Mouse (Mus musculus): Measurements from ENCODE around the gene Cacna1b. TPM values are rescaled to one million over a fixed set of nuclear protein-coding genes. Genes with fewer than 3 reads are reported as not detected.

The Cacna1b gene
- polyA plus RNA-seq, 1 experiment = 0.06 TPM

DNA sequence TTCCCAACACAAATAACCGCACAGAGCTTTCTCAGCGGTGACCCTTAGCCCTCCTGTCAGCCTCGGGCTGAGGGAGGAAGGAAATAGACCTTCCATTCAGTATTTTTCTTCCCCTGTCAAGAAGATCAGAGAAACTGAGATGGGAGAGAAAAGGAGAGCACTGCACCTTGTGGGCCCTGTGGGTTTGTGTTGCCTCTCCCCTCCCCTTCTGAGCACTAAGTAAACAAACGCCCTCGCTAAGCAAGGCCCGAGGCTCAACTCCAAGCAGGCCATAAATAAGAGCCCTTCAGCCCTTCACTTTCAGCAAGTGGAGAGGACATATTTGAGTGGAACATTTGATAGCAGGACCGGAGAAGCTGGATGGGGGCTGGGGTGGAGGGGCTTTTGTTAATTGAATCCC lies 209.0 kb downstream of the Cacna1b start:
- Histone ChIP-seq H3K79me2 (ENCODE audit: control insufficient read depth, insufficient read depth) (no peaks in the 10 kb centered on the region), H3ac (ENCODE audit: control insufficient read depth, insufficient read length) (no peak overlapping the region), H3K36me3 (ENCODE audit: control insufficient read depth, insufficient read depth) (no peaks in the 10 kb centered on the region), H3K4me2 (ENCODE audit: low read depth) (no peak overlapping the region), H3K27me3 (ENCODE audit: control insufficient read depth, insufficient read depth, insufficient read length) (no peaks in the 10 kb centered on the region), H3K4me3 (no peak overlapping the region)
- TF ChIP-seq CEBPB (IDR thresholded peaks at IDR 0.05; ENCODE audit: insufficient read depth, poor library complexity, severe bottlenecking) (no peak), POLR2AphosphoS2 (IDR thresholded peaks at IDR 0.05; ENCODE audit: insufficient read length, low read depth) (no peak), REST (IDR thresholded peaks at IDR 0.05; ENCODE audit: insufficient read depth, insufficient read length) (no peak), SRF (IDR thresholded peaks at IDR 0.05; ENCODE audit: control insufficient read depth, insufficient read length, low read depth) (no peak), E2F4 (IDR thresholded peaks at IDR 0.05; ENCODE audit: insufficient read depth) (no peak)

Other genes starting within 250 kb of the Cacna1b start
- gene Ehmt1, start 156.5 kb upstream of the Cacna1b start, polyA plus RNA-seq (2012; fragmentation: generic; extraction: Trizol) = 14.8 TPM
- 4.8 TPM for gene Arrdc1, start 172.1 kb upstream of the Cacna1b start, polyA plus RNA-seq (2012; fragmentation: generic; extraction: Trizol)
- gene Zmynd19, start 186.6 kb upstream of the Cacna1b start, polyA plus RNA-seq (2012; fragmentation: generic; extraction: Trizol) = 21.7 TPM
- 11.7 TPM for gene Dph7, start 199.2 kb upstream of the Cacna1b start, polyA plus RNA-seq (2012; fragmentation: generic; extraction: Trizol)
- 79.7 TPM for gene Mrpl41, start 211.9 kb upstream of the Cacna1b start, polyA plus RNA-seq (2012; fragmentation: generic; extraction: Trizol)
- gene Pnpla7, start 212.9 kb upstream of the Cacna1b start, polyA plus RNA-seq (2012; fragmentation: generic; extraction: Trizol) = 8.8 TPM